Mouse (Mus musculus) E14TG2a.4 (cell line): ENCODE data around the gene Thoc6.

Experiments used
- CTCF ChIP-seq: conservative IDR thresholded peaks from 2 replicates; pipeline ENCODE4 v1.5.1; 2014; ENCODE audit warnings: low read length
- POU5F1 ChIP-seq: IDR thresholded peaks from 2 replicates; pipeline ENCODE4 v1.6.1; 2014; ENCODE audit warnings: low read length, borderline replicate concordance

GRCm38 (mm10) chr17:23654001-23654400, 19.7 kb downstream of the Thoc6 start:
- TF ChIP-seq CTCF (no peak), POU5F1 (no peak)
